Mouse (Mus musculus) intestine, postnatal 0 days (tissue): Measurements from ENCODE around the gene Fos. TPM values are rescaled to one million over a fixed set of nuclear protein-coding genes. Genes with fewer than 3 reads are reported as not detected.

Experiments used
- ATAC-seq: fragments of 200-750 bp; cut with Nextera tagmentation; 2 replicates; pipeline ENCODE4 v1.8.0; 2017; ENCODE audit warnings: mild to moderate bottlenecking, moderate TSS enrichment, moderate library complexity
- H3K27ac ChIP-seq: fragments of 300-500 bp; sonication (generic); 2 replicates; pipeline ENCODE4 v1.5.1; 2014; ENCODE audit warnings: mild to moderate bottlenecking, low read depth, low read length, moderate library complexity
- H3K27me3 ChIP-seq: fragments of 300-500 bp; sonication (generic); replicated peaks from 2 replicates; pipeline ENCODE4 v1.6.1; 2014; ENCODE audit warnings: low read length, mixed read lengths; ENCODE audit not compliant: control insufficient read depth, insufficient read depth
- H3K36me3 ChIP-seq: fragments of 300-500 bp; sonication (generic); 2 replicates; pipeline ENCODE4 v1.6.1; 2014; ENCODE audit warnings: mild to moderate bottlenecking, moderate library complexity; ENCODE audit not compliant: control insufficient read depth, insufficient read depth
- H3K4me1 ChIP-seq: fragments of 300-500 bp; sonication (generic); replicated peaks from 2 replicates; pipeline ENCODE4 v1.6.1; 2014; ENCODE audit warnings: antibody characterized with exemption, low read length, mixed read lengths; ENCODE audit not compliant: control insufficient read depth, insufficient read depth
- H3K4me2 ChIP-seq: fragments of 300-500 bp; sonication (generic); replicated peaks from 2 replicates; pipeline ENCODE4 v1.6.1; 2014; ENCODE audit warnings: low read depth, mild to moderate bottlenecking, moderate library complexity
- H3K4me3 ChIP-seq: fragments of 300-500 bp; sonication (generic); 2 replicates; pipeline ENCODE4 v1.5.1; 2014; ENCODE audit warnings: low read depth, low read length
- H3K9ac ChIP-seq: fragments of 300-500 bp; sonication (generic); 2 replicates; pipeline ENCODE4 v1.6.1; 2014; ENCODE audit warnings: mild to moderate bottlenecking, low read depth, low read length
- H3K9me3 ChIP-seq: fragments of 300-500 bp; sonication (generic); 2 replicates; pipeline ENCODE4 v1.6.1; 2016; ENCODE audit warnings: mixed run types; ENCODE audit not compliant: control insufficient read depth
- CTCF ChIP-seq: sonication (generic); IDR thresholded peaks from 2 replicates; pipeline ENCODE4 v1.5.1; 2016; ENCODE audit warnings: low read depth, mild to moderate bottlenecking, control low read depth, antibody characterized with exemption, moderate library complexity
- WGBS: fragments of 180-500 bp; shearing (Covaris S2); extraction: QIAGEN DNeasy Blood & Tissue Kit; methylation state at CpG from one replicate; pipeline ENCODE4 v1.1.7; 2014; 5-methylcytosine and 5-hydroxymethylcytosine counted together
- polyA plus RNA-seq: library from polyadenylated mRNA; unstranded; fragments of >200 nt; fragmentation: Nextera tagmentation; extraction: Ambion mirVana; gene quantifications from 2 replicates; pipeline ENCODE4 v1.2.1, GENCODE M21; 2015

The Fos gene
- polyA plus RNA-seq, 1 experiment from 2014 or later: 22.4 TPM

DNA sequence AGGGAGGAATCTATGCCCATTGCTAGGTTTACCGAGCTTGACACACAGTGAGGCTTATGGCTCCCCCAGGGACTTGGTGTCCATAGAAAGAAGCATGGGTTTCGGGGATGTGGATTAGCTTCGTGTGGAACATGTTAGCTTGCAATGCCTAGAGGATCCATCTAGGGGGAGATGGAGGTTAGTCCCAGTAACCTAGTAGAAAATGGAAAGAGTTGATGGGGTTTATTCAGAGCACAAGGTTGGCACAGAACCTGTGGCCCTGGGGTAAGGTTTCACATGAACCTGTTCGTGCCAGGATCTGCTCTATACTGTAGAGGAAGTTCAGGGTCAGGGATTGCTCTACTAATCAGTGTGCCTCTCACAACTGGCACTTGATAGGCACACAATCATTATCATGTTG lies 9.5 kb downstream of the Fos start:
- Histone ChIP-seq H3K4me2 (no peak overlapping the region), H3K9ac (no peak overlapping the region), H3K27ac (no peak overlapping the region), H3K27me3 (no peaks in the 10 kb centered on the region), H3K4me3 (no peak overlapping the region), H3K9me3 (no peaks in the 10 kb centered on the region), H3K36me3 (no peaks in the 10 kb centered on the region), H3K4me1 (peaks cover 4% of the 10 kb centered on the region; the same call in 1 of the 2 replicates)
- TF ChIP-seq CTCF: peak; percentile 68
- no peak for ATAC-seq
- WGBS: 45% methylated on average over 4 of the region's 4 CpGs

DNA sequence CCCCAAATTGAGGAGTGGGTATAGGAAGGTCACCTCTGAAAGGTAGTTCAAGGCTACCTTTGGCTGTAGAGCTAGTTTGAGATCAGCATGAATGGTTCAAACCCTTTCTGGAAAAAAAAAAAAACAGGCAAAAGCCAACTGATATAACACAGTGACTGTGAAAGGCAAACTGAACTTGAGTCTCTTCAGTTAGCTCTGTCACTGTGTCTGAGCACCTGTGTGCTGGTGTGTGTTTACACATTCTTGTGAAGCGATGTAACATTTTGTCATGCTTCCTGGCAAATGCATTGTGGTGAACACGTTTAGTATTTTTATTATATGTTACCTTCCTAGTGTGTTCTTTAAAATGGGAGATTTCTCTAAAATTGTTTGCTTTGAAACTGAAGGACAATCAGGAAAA lies 11.0 kb downstream of the Fos start:
- H3K9me3 ChIP-seq: no peaks in the 10 kb centered on the region
- WGBS: 58% methylated on average over 2 of the region's 2 CpGs
- no peak overlapping the region for H3K27ac ChIP-seq
- no peak overlapping the region for H3K4me2 ChIP-seq
- TF ChIP-seq CTCF: no peak
- ATAC-seq: no peak
- H3K27me3 ChIP-seq: no peaks in the 10 kb centered on the region
- no peaks in the 10 kb centered on the region for H3K36me3 ChIP-seq
- no peak overlapping the region for H3K9ac ChIP-seq
- H3K4me3 ChIP-seq: no peak overlapping the region
- no peaks in the 10 kb centered on the region for H3K4me1 ChIP-seq

DNA sequence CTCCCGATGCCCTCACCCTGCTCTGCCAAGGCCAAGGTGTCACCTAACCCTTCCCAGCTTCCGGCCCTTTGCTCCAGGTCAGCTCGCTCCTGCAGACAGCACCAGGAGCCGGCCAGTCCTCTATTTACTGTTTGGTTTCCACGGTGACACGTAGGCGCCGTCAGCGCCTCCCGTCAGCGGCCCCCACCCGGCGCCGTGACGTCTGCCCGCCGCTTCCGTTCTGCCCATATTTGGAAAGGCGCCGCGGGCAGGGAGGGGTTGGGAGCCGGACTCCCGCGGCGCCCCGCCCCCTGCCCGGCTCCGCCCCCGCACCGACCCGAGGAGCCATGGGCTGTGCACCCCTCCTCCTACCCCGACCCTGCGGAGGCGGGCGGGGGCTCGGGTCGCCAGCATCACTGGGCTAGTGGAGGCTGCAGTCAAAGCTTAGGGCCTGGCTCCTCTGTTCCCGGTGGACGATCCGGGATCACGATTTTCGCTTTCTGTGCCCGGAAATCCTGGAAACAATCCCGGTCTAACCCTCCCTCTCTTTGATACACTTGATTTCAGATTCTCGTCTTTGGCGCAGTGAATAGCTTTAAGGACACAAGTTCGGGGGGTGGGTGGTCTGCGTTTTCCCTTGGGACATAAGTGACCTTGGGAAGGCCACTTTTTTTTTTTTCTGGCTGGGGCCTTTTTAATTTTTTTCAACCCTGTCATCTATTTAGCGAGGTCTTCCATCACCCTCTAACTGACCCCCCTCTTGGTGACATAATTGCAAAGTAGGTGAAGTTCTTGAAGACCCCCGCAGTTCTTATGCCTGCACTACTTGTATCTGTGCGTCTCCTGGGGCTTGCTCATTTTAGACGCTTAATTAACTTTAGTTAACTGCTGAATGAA lies 12.4 kb downstream of the Fos start:
- peak overlapping the region; percentile 45 for H3K9ac ChIP-seq
- H3K36me3 ChIP-seq: no peaks in the 10 kb centered on the region
- H3K4me1 ChIP-seq: no peaks in the 10 kb centered on the region
- H3K27ac ChIP-seq: peak overlapping the region; percentile 72
- ATAC-seq: peak; percentile 96
- TF ChIP-seq CTCF: no peak
- WGBS: under 1% methylated on average over 52 of the region's 52 CpGs
- peak overlapping the region; percentile 74 for H3K4me2 ChIP-seq
- H3K27me3 ChIP-seq: no peaks in the 10 kb centered on the region
- H3K9me3 ChIP-seq: no peaks in the 10 kb centered on the region
- peak overlapping the region; percentile 58 for H3K4me3 ChIP-seq

DNA sequence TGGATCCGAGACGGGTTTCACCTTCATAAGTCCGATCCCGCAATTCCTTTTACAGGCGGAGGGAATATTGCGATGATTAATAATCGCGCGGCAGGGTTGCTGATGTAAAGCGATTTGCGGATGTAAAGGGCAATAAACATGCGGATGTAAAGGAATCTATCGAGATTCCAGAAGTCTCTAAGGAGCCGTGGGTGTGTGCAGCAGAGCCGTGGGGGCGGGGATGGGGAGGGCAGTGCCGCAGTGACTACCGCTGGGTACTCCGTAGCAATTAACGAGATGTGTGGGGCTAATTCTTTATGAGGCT lies 13.0 kb downstream of the Fos start:
- H3K36me3 ChIP-seq: no peaks in the 10 kb centered on the region
- peak overlapping the region; percentile 58 for H3K4me3 ChIP-seq
- peak overlapping the region; percentile 45 for H3K9ac ChIP-seq
- under 1% methylated on average over 20 of the region's 20 CpGs for WGBS
- no peaks in the 10 kb centered on the region for H3K9me3 ChIP-seq
- H3K27ac ChIP-seq: peak overlapping the region; percentile 72
- H3K4me2 ChIP-seq: peak overlapping the region; percentile 74
- TF ChIP-seq CTCF: no peak
- H3K27me3 ChIP-seq: no peaks in the 10 kb centered on the region
- H3K4me1 ChIP-seq: no peaks in the 10 kb centered on the region
- ATAC-seq: no peak

DNA sequence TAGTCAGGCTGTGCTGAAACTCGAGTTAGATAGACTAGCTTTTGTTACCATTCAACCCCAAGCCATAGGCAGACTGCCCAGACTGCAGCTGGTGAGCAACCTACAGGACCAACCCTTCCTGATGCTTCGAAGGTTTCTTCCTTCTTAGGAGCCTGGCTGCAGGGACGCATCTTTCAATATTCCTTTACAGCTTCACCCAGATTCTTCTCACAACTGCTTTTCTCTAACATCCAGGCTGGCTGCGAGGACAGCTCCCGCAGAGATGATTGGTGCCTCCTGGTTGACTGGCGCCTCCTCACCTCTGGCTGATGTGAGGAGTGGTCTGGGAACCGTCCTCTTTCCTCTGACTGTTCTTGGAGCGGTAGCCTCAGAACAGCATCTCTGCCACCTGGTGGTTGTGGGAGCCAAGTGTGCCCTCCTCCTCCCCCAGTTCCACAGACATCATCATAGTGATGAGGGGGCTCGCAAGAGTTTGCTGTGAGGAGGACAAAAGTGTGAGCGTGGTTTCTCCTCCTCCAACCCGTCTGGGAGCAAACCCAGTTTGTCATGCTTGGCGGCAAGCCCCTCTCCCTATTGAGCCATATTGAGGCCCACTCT lies 14.0 kb downstream of the Fos start:
- WGBS: under 1% methylated on average over 12 of the region's 12 CpGs
- Histone ChIP-seq H3K4me2 (peak overlapping the region; percentile 74), H3K27ac (no peak overlapping the region), H3K36me3 (no peaks in the 10 kb centered on the region), H3K9me3 (no peaks in the 10 kb centered on the region), H3K9ac (no peak overlapping the region), H3K4me1 (no peaks in the 10 kb centered on the region), H3K4me3 (peak overlapping the region; percentile 58), H3K27me3 (no peaks in the 10 kb centered on the region)
- ATAC-seq: no peak
- TF ChIP-seq CTCF: peak; percentile 95

DNA sequence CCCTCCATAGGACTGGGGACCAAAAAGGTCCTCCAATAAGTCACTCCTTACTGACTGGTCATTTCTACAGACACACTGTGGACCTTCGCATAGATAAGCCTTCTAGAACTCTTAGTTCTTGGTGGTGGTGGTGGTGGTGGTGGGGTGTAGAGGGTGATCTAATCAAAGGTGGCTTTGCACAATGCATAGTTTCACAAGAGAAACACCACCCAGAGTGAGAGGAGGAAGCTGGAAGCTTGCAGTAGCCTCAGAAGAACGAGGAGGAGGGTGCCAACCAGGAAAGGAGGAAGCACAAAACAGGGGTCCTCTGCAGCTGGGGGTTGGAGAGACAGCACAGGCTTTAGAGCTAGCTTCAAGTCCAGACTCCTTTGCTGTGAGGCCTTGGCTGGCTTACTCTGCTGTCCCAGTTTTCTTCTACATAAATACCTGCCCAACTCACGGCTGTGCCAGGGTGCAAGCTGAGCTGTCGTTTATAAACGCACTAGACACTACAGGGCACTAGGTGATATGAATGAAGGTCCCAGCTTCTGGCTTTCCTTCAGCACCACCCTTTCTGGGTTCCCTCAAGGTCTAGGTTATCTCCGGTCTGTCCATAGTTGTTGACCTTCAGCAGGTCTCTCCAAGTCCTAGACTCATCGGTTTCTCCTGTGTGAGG lies 15.7 kb downstream of the Fos start:
- H3K4me3 ChIP-seq: no peak overlapping the region
- H3K9ac ChIP-seq: no peak overlapping the region
- H3K27ac ChIP-seq: no peak overlapping the region
- no peak for TF ChIP-seq CTCF
- H3K9me3 ChIP-seq: no peaks in the 10 kb centered on the region
- no peaks in the 10 kb centered on the region for H3K27me3 ChIP-seq
- no peaks in the 10 kb centered on the region for H3K36me3 ChIP-seq
- H3K4me1 ChIP-seq: no peaks in the 10 kb centered on the region
- H3K4me2 ChIP-seq: no peak overlapping the region
- WGBS: 74% methylated on average over 7 of the region's 7 CpGs
- no peak for ATAC-seq
